Mouse (Mus musculus): Measurements from ENCODE around the gene Tbcd. TPM values are rescaled to one million over a fixed set of nuclear protein-coding genes. Genes with fewer than 3 reads are reported as not detected.

The Tbcd gene
- polyA plus RNA-seq, 1 experiment from 2014 or later: 55.6 TPM

DNA sequence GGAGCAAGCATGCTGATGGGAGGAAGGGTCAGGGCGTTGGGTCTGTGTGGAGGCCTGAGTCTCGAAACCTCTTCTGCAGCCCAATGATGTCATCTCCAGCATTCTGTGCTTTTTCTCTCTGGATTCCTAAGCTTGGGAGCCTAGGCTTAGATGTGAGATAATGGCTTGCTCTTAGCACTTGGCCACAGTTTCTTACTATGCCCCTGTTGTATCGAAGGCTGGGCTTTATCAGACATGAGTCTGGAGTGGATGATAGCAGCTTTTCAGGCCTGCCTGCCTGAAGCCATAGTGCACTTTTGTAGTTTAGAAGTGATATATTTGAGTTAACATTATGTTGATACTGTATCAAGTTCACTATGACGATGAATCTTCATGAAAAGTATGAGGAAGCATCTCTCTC lies 49.8 kb downstream of the Tbcd start:
- Histone ChIP-seq H3K27ac (replicated peaks; ENCODE audit: low read depth, low read length) (no peak overlapping the region), H3K4me1 (ENCODE audit: control insufficient read depth, insufficient read depth, low read length) (no peaks in the 10 kb centered on the region), H3K4me3 (replicated peaks; ENCODE audit: low read depth, low read length) (no peak overlapping the region), H3K9ac (replicated peaks; ENCODE audit: low read length) (no peak overlapping the region), H3K27me3 (ENCODE audit: control insufficient read depth, insufficient read depth, low read length) (no peaks in the 10 kb centered on the region), H3K36me3 (ENCODE audit: control insufficient read depth, insufficient read depth, low read length) (peaks cover 75% of the 10 kb centered on the region), H3K4me2 (ENCODE audit: low read length) (no peak overlapping the region), H3K9me3 (ENCODE audit: control insufficient read depth, low read length) (no peaks in the 10 kb centered on the region)
- DNase-seq: no peak
- ATAC-seq (ENCODE audit: low FRiP score, low TSS enrichment): no peak
- WGBS: 94% methylated on average over 4 of the region's 4 CpGs

- Histone ChIP-seq H3K27ac (replicated peaks; ENCODE audit: low read depth, low read length) (no peak overlapping the region), H3K9me3 (ENCODE audit: control insufficient read depth, low read length) (no peaks in the 10 kb centered on the region), H3K9ac (replicated peaks; ENCODE audit: low read length) (no peak overlapping the region), H3K36me3 (ENCODE audit: control insufficient read depth, insufficient read depth, low read length) (peaks cover 72% of the 10 kb centered on the region), H3K4me3 (replicated peaks; ENCODE audit: low read depth, low read length) (no peak overlapping the region), H3K27me3 (ENCODE audit: control insufficient read depth, insufficient read depth, low read length) (no peaks in the 10 kb centered on the region), H3K4me1 (ENCODE audit: control insufficient read depth, insufficient read depth, low read length) (no peaks in the 10 kb centered on the region), H3K4me2 (ENCODE audit: low read length) (no peak overlapping the region)
- DNase-seq (no peak), ATAC-seq (ENCODE audit: low FRiP score, low TSS enrichment) (no peak)
- 87% methylated on average over 4 of the region's 4 CpGs for WGBS
Observed at GRCm38 (mm10) chr11:121502000-121502860, 50.5 kb downstream of the Tbcd start.

DNA sequence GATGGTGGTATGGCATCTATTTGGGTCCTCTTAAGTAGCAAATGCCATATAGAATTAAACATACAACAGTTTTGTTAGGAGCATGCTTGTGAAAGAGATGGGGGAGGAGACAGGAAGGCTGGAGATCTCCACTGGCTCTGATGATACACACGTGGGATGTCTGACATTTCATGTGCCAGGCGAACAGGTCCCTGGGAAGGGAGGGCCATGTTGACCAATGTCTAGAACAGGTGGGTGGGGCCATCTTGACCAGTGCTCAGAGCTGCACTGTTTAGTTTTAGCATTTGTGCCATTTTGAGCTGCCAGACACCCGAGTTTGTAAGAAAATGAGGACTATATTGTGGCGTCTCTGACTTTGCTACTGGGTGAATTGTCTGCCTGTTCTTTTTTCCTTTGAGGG lies 56.7 kb downstream of the Tbcd start:
- peaks cover 21% of the 10 kb centered on the region for H3K36me3 ChIP-seq (ENCODE audit: control insufficient read depth, insufficient read depth, low read length)
- WGBS: 90% methylated on average over 4 of the region's 4 CpGs
- H3K4me3 ChIP-seq (replicated peaks; ENCODE audit: low read depth, low read length): no peak overlapping the region
- no peak overlapping the region for H3K9ac ChIP-seq (replicated peaks; ENCODE audit: low read length)
- no peaks in the 10 kb centered on the region for H3K9me3 ChIP-seq (ENCODE audit: control insufficient read depth, low read length)
- DNase-seq (no peak), ATAC-seq (ENCODE audit: low FRiP score, low TSS enrichment) (no peak)
- H3K27ac ChIP-seq (replicated peaks; ENCODE audit: low read depth, low read length): no peak overlapping the region
- H3K4me2 ChIP-seq (ENCODE audit: low read length): no peak overlapping the region
- no peaks in the 10 kb centered on the region for H3K27me3 ChIP-seq (ENCODE audit: control insufficient read depth, insufficient read depth, low read length)
- H3K4me1 ChIP-seq (ENCODE audit: control insufficient read depth, insufficient read depth, low read length): no peaks in the 10 kb centered on the region

DNA sequence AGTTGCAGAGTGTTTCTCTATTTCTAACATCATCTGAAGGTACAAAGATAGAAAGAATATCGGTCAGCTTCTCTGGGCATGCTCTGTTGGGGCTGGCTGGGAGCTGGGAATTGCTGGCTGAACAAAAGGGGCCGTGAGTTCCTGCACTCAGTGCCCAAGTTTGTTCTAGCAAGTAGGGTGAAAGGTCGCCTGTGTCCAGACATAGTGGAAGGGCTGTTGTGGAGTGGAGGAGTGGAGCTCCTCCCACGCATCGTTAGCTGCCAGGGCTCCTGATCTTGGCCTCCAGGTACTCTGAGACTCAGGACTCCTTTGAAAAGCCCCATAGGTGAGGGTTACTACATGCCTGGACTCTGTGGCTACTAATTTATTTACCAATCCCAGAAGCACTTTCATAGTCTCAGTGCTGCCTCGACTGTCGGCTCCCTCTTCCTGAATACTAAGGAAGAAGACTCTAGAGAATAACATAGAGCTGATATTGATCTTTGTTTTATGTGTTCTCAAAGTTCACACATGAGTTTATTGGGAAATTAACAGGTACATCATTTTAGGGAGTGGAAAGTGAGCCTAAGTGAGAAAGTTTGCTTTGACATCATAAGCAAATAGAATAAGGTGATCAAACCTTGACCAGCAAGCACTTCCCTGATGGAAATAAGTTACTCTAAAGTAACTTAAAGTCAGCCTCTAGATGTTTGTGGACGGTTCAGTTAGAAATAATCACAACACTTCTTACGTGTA lies 58.9 kb downstream of the Tbcd start:
- H3K27ac ChIP-seq (replicated peaks; ENCODE audit: low read depth, low read length): no peak overlapping the region
- H3K4me3 ChIP-seq (replicated peaks; ENCODE audit: low read depth, low read length): no peak overlapping the region
- 80% methylated on average over 9 of the region's 9 CpGs for WGBS
- no peak overlapping the region for H3K9ac ChIP-seq (replicated peaks; ENCODE audit: low read length)
- ATAC-seq (ENCODE audit: low FRiP score, low TSS enrichment) (no peak), DNase-seq (no peak)
- H3K9me3 ChIP-seq (ENCODE audit: control insufficient read depth, low read length): no peaks in the 10 kb centered on the region
- H3K4me1 ChIP-seq (ENCODE audit: control insufficient read depth, insufficient read depth, low read length): no peaks in the 10 kb centered on the region
- peaks cover 9% of the 10 kb centered on the region for H3K36me3 ChIP-seq (ENCODE audit: control insufficient read depth, insufficient read depth, low read length)
- H3K27me3 ChIP-seq (ENCODE audit: control insufficient read depth, insufficient read depth, low read length): no peaks in the 10 kb centered on the region
- no peak overlapping the region for H3K4me2 ChIP-seq (ENCODE audit: low read length)

DNA sequence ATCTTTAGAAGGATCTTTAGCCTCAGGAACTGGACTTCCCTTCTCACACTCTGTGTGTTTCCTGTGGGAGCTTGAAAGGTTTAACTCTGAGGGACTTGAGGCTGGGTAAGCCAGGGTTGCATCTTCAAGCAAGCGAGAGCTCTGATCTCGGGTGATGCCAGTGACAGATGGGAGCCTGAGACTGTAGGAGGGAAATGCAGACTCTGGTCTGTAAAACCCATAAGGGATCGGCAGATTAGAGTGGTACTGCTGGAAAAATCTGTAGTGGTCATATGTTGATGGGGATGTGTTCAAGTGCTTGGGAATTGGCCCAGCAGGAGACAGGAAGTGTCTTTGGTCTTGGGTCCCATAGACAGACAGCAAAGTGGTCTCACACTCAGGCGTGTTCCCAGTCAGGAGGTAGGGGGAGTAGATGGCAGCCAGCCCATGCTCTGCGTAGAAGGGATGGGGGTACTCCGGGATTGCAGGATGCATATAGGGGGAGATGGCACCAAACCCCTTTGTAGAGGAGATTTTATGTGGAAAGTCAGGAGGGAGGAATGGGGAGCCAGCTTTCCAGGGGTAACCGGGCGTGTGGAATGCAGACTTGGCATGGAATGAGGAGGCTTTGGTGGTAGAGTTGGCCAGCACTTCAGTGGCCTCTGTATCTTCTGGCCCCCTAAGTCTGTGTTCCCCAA lies 61.3 kb downstream of the Tbcd start:
- Histone ChIP-seq H3K27me3 (ENCODE audit: control insufficient read depth, insufficient read depth, low read length) (no peaks in the 10 kb centered on the region), H3K4me3 (replicated peaks; ENCODE audit: low read depth, low read length) (no peak overlapping the region), H3K4me2 (ENCODE audit: low read length) (no peak overlapping the region), H3K27ac (replicated peaks; ENCODE audit: low read depth, low read length) (no peak overlapping the region), H3K9me3 (ENCODE audit: control insufficient read depth, low read length) (no peaks in the 10 kb centered on the region), H3K4me1 (ENCODE audit: control insufficient read depth, insufficient read depth, low read length) (no peaks in the 10 kb centered on the region), H3K36me3 (ENCODE audit: control insufficient read depth, insufficient read depth, low read length) (no peaks in the 10 kb centered on the region), H3K9ac (replicated peaks; ENCODE audit: low read length) (no peak overlapping the region)
- ATAC-seq (ENCODE audit: low FRiP score, low TSS enrichment): no peak
- 91% methylated on average over 8 of the region's 8 CpGs for WGBS
- no peak for DNase-seq

- DNase-seq: no peak
Observed at GRCm38 (mm10) chr11:121515996-121516395, 64.2 kb downstream of the Tbcd start.

DNA sequence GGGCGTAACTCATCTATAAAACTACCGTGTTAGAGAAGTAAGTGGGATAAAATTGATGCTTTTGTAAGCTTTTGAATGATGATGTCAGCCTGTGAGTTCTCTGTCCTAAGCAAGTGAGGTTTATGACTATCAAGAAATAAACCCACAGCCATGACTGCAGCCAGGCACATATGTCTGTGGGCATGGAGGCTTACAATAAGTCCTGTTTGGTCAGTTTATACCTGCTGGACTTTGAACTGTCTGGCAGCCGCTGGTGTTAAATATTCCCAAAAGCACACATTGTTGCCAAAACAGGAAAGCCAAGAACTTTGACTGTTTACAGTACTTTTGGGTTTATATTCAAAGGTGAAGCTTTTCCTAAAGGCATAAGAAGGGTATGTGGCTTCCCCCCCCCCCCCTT lies 65.2 kb downstream of the Tbcd start:
- no peaks in the 10 kb centered on the region for H3K4me1 ChIP-seq (ENCODE audit: control insufficient read depth, insufficient read depth, low read length)
- ATAC-seq (ENCODE audit: low FRiP score, low TSS enrichment) (no peak), DNase-seq (no peak)
- no peaks in the 10 kb centered on the region for H3K36me3 ChIP-seq (ENCODE audit: control insufficient read depth, insufficient read depth, low read length)
- H3K27ac ChIP-seq (replicated peaks; ENCODE audit: low read depth, low read length): no peak overlapping the region; the same call in 1 of the 2 replicates
- H3K9me3 ChIP-seq (ENCODE audit: control insufficient read depth, low read length): no peaks in the 10 kb centered on the region
- no peak overlapping the region for H3K4me2 ChIP-seq (ENCODE audit: low read length)
- no peak overlapping the region for H3K9ac ChIP-seq (replicated peaks; ENCODE audit: low read length)
- H3K4me3 ChIP-seq (replicated peaks; ENCODE audit: low read depth, low read length): no peak overlapping the region
- no peaks in the 10 kb centered on the region for H3K27me3 ChIP-seq (ENCODE audit: control insufficient read depth, insufficient read depth, low read length)
- WGBS: 86% methylated on average over 3 of the region's 3 CpGs

More at GRCm38 (mm10) chr11:121515996-121516395, 64.2 kb downstream of the Tbcd start:
- Histone ChIP-seq H3K4me3 (replicated peaks; ENCODE audit: low read depth, low read length) (no peak overlapping the region), H3K27me3 (ENCODE audit: control insufficient read depth, insufficient read depth, low read length) (no peaks in the 10 kb centered on the region), H3K36me3 (ENCODE audit: control insufficient read depth, insufficient read depth, low read length) (no peaks in the 10 kb centered on the region), H3K9me3 (ENCODE audit: control insufficient read depth, low read length) (no peaks in the 10 kb centered on the region), H3K4me1 (ENCODE audit: control insufficient read depth, insufficient read depth, low read length) (no peaks in the 10 kb centered on the region), H3K27ac (replicated peaks; ENCODE audit: low read depth, low read length) (no peak overlapping the region), H3K4me2 (ENCODE audit: low read length) (no peak overlapping the region), H3K9ac (replicated peaks; ENCODE audit: low read length) (no peak overlapping the region)
- 87% methylated on average over 9 of the region's 9 CpGs for WGBS
- no peak for ATAC-seq (ENCODE audit: low FRiP score, low TSS enrichment)

DNA sequence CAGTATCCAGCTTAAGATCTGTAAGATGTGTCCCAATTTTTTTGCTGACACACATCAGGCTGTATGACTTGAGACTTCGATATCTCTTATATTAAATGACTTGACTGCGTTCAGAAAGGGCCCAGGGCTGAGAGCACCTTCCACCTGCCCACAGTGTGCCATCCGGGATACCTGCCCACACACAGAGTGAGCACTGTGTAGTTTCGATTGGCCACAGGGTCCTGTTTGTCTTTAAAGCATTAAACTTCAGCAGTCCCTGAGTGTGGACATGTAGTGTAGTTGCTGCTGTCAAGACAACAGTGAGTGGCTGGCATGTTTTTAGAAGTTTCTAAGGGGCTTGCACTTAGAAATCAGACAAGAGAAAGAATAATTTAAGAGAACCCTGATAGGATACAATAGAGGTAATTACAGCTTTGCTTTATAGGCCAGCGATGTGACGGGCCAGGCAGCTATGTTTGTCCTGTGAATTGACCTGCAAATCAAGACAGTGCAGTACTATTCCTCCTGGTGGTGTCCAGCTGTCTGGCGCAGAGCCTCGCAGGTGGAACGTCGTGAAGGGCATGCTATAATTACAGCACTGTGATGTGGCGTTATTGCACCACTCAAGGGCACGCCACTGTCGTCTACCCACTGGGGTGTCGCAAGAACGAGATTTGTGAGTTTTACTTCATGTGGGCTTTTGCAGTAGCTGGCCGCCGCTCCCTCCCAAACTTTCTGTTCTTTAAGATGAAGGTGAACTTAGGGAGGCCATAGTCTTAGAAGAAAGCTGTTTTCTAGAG lies 66.1 kb downstream of the Tbcd start:
- Histone ChIP-seq H3K36me3 (ENCODE audit: control insufficient read depth, insufficient read depth, low read length) (no peaks in the 10 kb centered on the region), H3K27ac (replicated peaks; ENCODE audit: low read depth, low read length) (no peak overlapping the region), H3K9me3 (ENCODE audit: control insufficient read depth, low read length) (no peaks in the 10 kb centered on the region), H3K9ac (replicated peaks; ENCODE audit: low read length) (no peak overlapping the region), H3K4me1 (ENCODE audit: control insufficient read depth, insufficient read depth, low read length) (no peaks in the 10 kb centered on the region), H3K4me3 (replicated peaks; ENCODE audit: low read depth, low read length) (no peak overlapping the region), H3K4me2 (ENCODE audit: low read length) (no peak overlapping the region), H3K27me3 (ENCODE audit: control insufficient read depth, insufficient read depth, low read length) (no peaks in the 10 kb centered on the region)
- ATAC-seq (ENCODE audit: low FRiP score, low TSS enrichment): no peak
- 93% methylated on average over 17 of the region's 17 CpGs for WGBS
- DNase-seq: no peak

Data from midbrain, embryonic 14.5 days (tissue).